Mouse (Mus musculus) stomach, adult 2 months (tissue): ENCODE results near the gene Dhx30. TPM values are rescaled to one million over a fixed set of nuclear protein-coding genes. Genes with fewer than 3 reads are reported as not detected.

ENCODE experiments used
- polyA plus RNA-seq: library from polyadenylated mRNA; depleted of rRNA; stranded (reverse); fragments of >200 nt; gene quantifications from 2 replicates; pipeline ENCODE4 v1.2.3, GENCODE M21; 2012; rRNA removed

Dhx30 gene
- polyA plus RNA-seq: 24.5 and 29.0 TPM in 2 replicates

DNA sequence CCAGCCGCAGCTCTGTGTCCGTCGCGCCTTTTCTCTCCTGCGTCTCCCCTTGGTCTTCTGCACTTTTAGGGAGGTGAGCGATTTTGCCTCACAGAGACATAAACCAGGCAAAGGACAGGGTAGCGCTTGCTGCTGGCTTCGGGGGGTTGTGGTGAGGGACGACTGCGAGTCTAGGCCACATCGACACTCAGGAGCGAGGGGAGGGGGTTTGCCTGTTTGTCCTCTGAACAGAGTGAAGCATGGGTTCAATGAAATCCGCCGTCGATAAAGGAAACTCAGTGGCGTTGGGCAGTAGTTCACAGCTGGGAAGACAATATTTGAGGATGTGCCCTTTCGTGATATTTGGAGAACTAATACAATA is at the start of gene Dhx30:
Dhx30 (minus strand) TSS at position 52 of the 361 bp plus-strand sequence.

DNA sequence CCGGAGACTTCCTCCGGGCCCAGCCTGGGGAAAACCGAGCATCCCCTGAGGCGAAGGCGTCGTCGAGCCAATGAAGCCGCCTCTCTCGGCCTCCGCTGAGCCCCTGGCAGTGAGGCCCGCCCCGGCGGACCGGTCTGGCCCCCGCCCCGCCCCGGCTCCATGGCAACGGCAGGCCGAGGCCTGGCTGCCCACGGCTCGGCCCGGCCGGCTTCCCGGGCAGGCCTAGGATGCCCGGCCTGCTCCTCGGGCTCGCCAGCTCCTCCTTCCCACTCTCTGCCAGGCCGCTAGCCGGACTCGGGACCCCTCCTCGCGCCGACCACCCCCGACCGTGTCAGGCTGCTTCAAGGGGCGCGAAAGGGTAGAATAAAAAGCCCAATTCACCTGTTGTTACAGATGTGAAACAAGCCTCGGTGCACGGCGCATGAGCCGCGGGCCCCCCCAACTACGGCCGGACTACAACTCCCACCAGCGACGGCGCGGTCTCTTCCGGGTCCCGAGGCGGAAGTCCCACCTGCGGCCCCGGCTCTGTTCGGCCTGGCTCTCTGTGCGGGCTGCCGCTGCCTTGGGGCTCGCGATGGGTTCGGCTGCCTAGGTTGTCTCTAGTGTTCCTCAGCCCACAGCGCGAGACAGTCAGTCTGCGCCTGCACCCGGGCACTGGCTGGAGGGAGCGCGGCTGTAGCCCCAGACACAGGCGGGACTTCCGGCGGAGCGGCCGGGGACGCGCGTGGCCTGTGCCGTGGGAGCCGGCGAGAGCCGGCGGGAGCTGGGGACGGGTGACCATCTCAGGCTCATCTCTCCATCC is 452 bp downstream of the Dhx30 start, which contains the start of gene Smarcc1:
Smarcc1 (plus strand) TSS at position 732 of the 802 bp plus-strand sequence.

Other genes starting within 250 kb of the Dhx30 start
- 4.6 and 6.3 TPM in 2 replicates for gene Cdc25a, start 242.3 kb downstream of the Dhx30 start, polyA plus RNA-seq
- gene Map4, start 186.4 kb downstream of the Dhx30 start, polyA plus RNA-seq: 115 and 151 TPM in 2 replicates
- gene Smarcc1, start 122 bp downstream of the Dhx30 start, polyA plus RNA-seq: 7.0 and 7.8 TPM in 2 replicates
- gene Cspg5, start 126.0 kb upstream of the Dhx30 start, polyA plus RNA-seq: 0.38 and 0.63 TPM in 2 replicates
- gene Elp6, start 187.3 kb upstream of the Dhx30 start, polyA plus RNA-seq: 6.5 and 7.2 TPM in 2 replicates
- 42.4 and 43.4 TPM in 2 replicates for gene Scap, start 215.5 kb upstream of the Dhx30 start, polyA plus RNA-seq